Mouse (Mus musculus) limb, embryonic 13.5 days (tissue): ENCODE data around the gene Tst. TPM values are rescaled to one million over a fixed set of nuclear protein-coding genes. Genes with fewer than 3 reads are reported as not detected.

ENCODE experiments used
- polyA plus RNA-seq: library from polyadenylated mRNA; unstranded; fragments of >200 nt; fragmentation: Nextera tagmentation; extraction: Ambion mirVana; gene quantifications from 2 replicates; pipeline ENCODE4 v1.2.1, GENCODE M21; 2015

The Tst gene
- polyA plus RNA-seq, 1 experiment from 2014 or later = 7.3 TPM

Other genes with a start within 250 kb of the Tst start
- 91.1 and 98.3 TPM in 2 replicates for gene Ift27, start 231.8 kb downstream of the Tst start, polyA plus RNA-seq
- gene Pvalb, start 199.5 kb downstream of the Tst start, polyA plus RNA-seq = 0.15 TPM in 1 of 2 replicates, not detected in the other
- gene Ncf4, start 161.1 kb downstream of the Tst start, polyA plus RNA-seq = 2.6 and 3.4 TPM in 2 replicates
- 0.39 and 0.50 TPM in 2 replicates for gene Csf2rb2, start 100.2 kb downstream of the Tst start, polyA plus RNA-seq
- gene Csf2rb, start 80.2 kb downstream of the Tst start, polyA plus RNA-seq = 1.2 and 1.6 TPM in 2 replicates
- gene Tex33, start 10.0 kb downstream of the Tst start, polyA plus RNA-seq = not detected in 2 replicates
- gene Mpst, start 509 bp upstream of the Tst start, polyA plus RNA-seq = 1.6 TPM in 2 replicates
- gene Kctd17, start 22.7 kb upstream of the Tst start, polyA plus RNA-seq = 45.0 and 48.3 TPM in 2 replicates
- 0.13 and 0.81 TPM in 2 replicates for gene Tmprss6, start 62.7 kb upstream of the Tst start, polyA plus RNA-seq
- 0.22 and 0.24 TPM in 2 replicates for gene Il2rb, start 89.4 kb upstream of the Tst start, polyA plus RNA-seq
- gene C1qtnf6, start 125.5 kb upstream of the Tst start, polyA plus RNA-seq = 32.2 and 34.6 TPM in 2 replicates
- gene Sstr3, start 138.8 kb upstream of the Tst start, polyA plus RNA-seq = not detected in 2 replicates
- gene Rac2, start 166.9 kb upstream of the Tst start, polyA plus RNA-seq = 11.3 and 12.5 TPM in 2 replicates
- 8.0 and 8.7 TPM in 2 replicates for gene Cyth4, start 191.1 kb upstream of the Tst start, polyA plus RNA-seq